Mouse (Mus musculus) intestine, embryonic 16.5 days (tissue): ENCODE measurements around the gene Syp. TPM values are rescaled to one million over a fixed set of nuclear protein-coding genes. Genes with fewer than 3 reads are reported as not detected.

Experiments
- ATAC-seq: fragments of 200-750 bp; cut with Nextera tagmentation; 2 replicates; pipeline ENCODE4 v1.8.0; 2017; ENCODE audit warnings: moderate TSS enrichment, moderate library complexity
- H3K27ac ChIP-seq: fragments of 300-500 bp; sonication (generic); 2 replicates; pipeline ENCODE4 v1.5.1; 2014; ENCODE audit warnings: mild to moderate bottlenecking, low read length
- H3K27me3 ChIP-seq: fragments of 300-500 bp; sonication (generic); replicated peaks from 2 replicates; pipeline ENCODE4 v1.6.1; 2014; ENCODE audit warnings: low read length, control low read depth, mixed read lengths; ENCODE audit not compliant: control insufficient read depth, insufficient read depth
- H3K36me3 ChIP-seq: fragments of 300-500 bp; sonication (generic); 2 replicates; pipeline ENCODE4 v1.6.1; 2014; ENCODE audit warnings: low read length, control low read depth; ENCODE audit not compliant: control insufficient read depth, insufficient read depth
- H3K4me1 ChIP-seq: fragments of 300-500 bp; sonication (generic); 2 replicates; pipeline ENCODE4 v1.6.1; 2014; ENCODE audit warnings: low read length, control low read depth, mixed read lengths; ENCODE audit not compliant: control insufficient read depth, insufficient read depth
- H3K4me2 ChIP-seq: fragments of 300-500 bp; sonication (generic); 2 replicates; pipeline ENCODE4 v1.6.1; 2014; ENCODE audit warnings: low read depth, low read length, control low read depth
- H3K4me3 ChIP-seq: fragments of 300-500 bp; sonication (generic); 2 replicates; pipeline ENCODE4 v1.5.1; 2014; ENCODE audit warnings: mild to moderate bottlenecking, low read length
- H3K9ac ChIP-seq: fragments of 300-500 bp; sonication (generic); 2 replicates; pipeline ENCODE4 v1.6.1; 2014; ENCODE audit warnings: low read depth, low read length
- H3K9me3 ChIP-seq: fragments of 300-500 bp; sonication (generic); 2 replicates; pipeline ENCODE4 v1.6.1; 2016; ENCODE audit warnings: low read length, control low read depth; ENCODE audit not compliant: control insufficient read depth
- WGBS: fragments of 180-500 bp; shearing (Covaris S2); extraction: QIAGEN DNeasy Blood & Tissue Kit; methylation state at CpG from one replicate; pipeline ENCODE4 v1.1.7; 2014; 5-methylcytosine and 5-hydroxymethylcytosine counted together
- polyA plus RNA-seq: library from polyadenylated mRNA; unstranded; fragments of >200 nt; fragmentation: Nextera tagmentation; extraction: Ambion mirVana; gene quantifications from 2 replicates; pipeline ENCODE4 v1.2.1, GENCODE M21; 2015

The Syp gene
- 6.0 and 6.2 TPM in 2 replicates for polyA plus RNA-seq

DNA sequence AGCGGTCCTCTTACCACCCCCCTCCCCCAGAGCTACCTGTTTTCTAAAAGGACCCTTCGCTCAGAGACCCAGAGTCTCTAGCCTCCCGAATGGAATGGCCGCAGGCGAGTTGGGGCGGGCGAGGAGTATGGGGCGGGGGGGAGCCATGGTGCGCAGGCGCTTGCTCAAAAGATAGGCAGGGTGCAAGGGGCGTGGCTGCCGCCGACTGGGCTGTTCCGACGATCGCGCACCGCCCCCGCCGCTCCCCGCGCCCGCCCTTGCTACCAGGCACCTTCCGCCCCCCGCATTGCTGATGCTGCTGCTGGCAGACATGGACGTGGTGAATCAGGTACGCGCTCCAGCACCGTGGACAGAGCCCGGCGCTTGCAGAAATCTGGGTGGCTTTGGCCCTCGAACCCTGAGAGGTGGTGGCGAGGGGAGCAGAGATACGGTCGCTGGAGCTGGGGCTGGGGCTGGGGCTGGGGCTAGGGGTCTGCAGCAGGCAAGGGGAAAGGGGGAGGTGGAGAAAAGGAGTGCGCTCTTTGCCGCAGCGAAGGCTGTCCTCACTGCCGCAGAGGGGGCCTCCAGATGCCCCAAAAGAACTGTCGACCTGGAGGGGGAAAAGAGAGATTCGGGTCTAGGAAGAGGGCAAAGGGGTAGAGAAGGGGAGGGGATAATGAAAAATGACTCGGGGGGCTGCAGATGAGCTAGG lies at the start of gene Syp:
TSS of gene Syp (plus strand) at position 71 of the 691 bp plus-strand sequence.
- no peaks in the 10 kb centered on the region for H3K4me1 ChIP-seq
- no peaks in the 10 kb centered on the region for H3K9me3 ChIP-seq
- peak within 1 kb of the TSS; percentile 44 for H3K4me2 ChIP-seq
- H3K27ac ChIP-seq: no peak within 1 kb of the TSS
- H3K9ac ChIP-seq: no peak within 1 kb of the TSS
- H3K27me3 ChIP-seq: no peaks in the 10 kb centered on the region; the same call in 1 of the 2 replicates
- H3K4me3 ChIP-seq: peak within 1 kb of the TSS; percentile 37
- ATAC-seq: peak; percentile 90
- H3K36me3 ChIP-seq: no peaks in the 10 kb centered on the region
- 16% methylated on average over 42 of the region's 42 CpGs for WGBS

DNA sequence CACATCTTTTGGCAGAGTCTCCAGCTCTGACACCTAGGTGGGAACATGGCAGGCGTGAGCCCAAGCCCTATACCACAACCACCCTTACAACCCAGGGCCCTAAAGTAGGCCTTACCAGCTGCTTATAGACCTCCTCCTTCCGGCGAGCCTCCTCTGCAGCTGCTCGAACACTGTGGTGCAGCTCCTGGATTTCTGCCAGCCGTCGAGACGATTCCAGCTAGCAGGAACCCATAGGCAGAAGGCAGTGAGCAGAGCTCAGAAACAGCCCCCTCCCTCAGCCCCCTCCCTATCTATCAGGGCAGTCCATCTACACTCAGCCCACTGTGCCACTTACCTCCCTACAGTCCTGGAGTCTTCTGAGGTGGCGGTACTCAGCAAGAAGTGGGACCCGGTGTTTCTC lies 42.9 kb upstream of the Syp start:
- Histone ChIP-seq H3K4me3 (no peak overlapping the region), H3K27me3 (no peaks in the 10 kb centered on the region), H3K9me3 (no peaks in the 10 kb centered on the region), H3K27ac (no peak overlapping the region), H3K4me2 (no peak overlapping the region), H3K9ac (no peak overlapping the region), H3K36me3 (0 out of 2 replicates have a peak, but pooled peaks cover 2% of the 10 kb centered on the region), H3K4me1 (no peaks in the 10 kb centered on the region)
- no peak for ATAC-seq
- 79% methylated on average over 9 of the region's 9 CpGs for WGBS

GRCm38 (mm10) chrX:7604004-7604403 lies 34.3 kb upstream of the Syp start:
- Histone ChIP-seq H3K4me2 (no peak overlapping the region), H3K9ac (no peak overlapping the region)
- WGBS: 90% methylated on average over 7 of the region's 7 CpGs

DNA sequence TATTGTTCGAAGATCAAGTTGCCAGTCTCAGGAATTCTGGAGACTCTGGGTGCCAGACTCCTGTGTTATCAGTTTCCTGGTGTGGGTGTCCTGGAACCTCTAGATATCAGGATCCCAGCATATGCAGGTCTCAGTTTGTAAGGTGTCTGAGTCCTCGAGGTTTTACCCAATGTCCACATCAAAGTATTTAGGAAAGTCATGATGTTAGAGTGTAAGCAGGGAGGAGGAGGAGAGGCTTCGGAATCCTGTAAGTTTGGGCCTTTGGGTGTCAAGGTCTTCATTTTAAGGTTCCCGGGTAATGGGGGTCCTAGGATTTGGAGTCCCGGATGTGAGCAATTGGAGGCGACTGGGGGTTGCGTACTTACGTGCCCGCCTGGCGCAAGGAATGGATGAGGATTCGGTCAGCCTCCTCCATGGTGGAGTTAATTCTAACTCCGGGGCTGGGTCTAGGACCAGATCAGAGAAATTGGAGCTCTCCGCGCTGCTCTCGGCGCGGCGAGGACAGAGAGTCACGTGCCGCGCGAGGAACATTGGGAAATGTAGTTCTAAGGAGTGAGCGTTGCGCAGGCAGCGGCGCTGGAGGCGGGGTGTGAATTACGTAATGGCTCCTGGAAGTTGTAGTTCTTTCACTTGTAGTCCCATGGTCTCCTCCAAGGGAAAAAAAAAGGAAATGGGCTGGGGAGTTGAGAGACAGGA lies 33.2 kb upstream of the Syp start, which contains the start of gene Ccdc22:
TSS of gene Ccdc22 (minus strand) at position 639 of the 696 bp plus-strand sequence.
- WGBS: 18% methylated on average over 28 of the region's 28 CpGs

More at GRCm38 (mm10) chrX:7604004-7604403, 34.3 kb upstream of the Syp start:
- Histone ChIP-seq H3K9me3 (no peaks in the 10 kb centered on the region), H3K4me1 (no peaks in the 10 kb centered on the region), H3K36me3 (no peaks in the 10 kb centered on the region), H3K4me3 (no peak overlapping the region), H3K27ac (no peak overlapping the region), H3K27me3 (no peaks in the 10 kb centered on the region)
- ATAC-seq: 0 out of 2 replicates have a peak, but pooled peaks have one; percentile 10

GRCm38 (mm10) chrX:7605575-7605941 lies 32.7 kb upstream of the Syp start:
- Histone ChIP-seq H3K9ac (no peak overlapping the region), H3K27ac (no peak overlapping the region), H3K4me2 (no peak overlapping the region), H3K4me3 (no peak overlapping the region), H3K4me1 (no peaks in the 10 kb centered on the region; the same call in 1 of the 2 replicates), H3K27me3 (no peaks in the 10 kb centered on the region), H3K9me3 (no peaks in the 10 kb centered on the region), H3K36me3 (no peaks in the 10 kb centered on the region)
- ATAC-seq: peak; percentile 44; the same call in 1 of the 2 replicates
- 29% methylated on average over 8 of the region's 8 CpGs for WGBS

More for the DNA sequence above, 33.2 kb upstream of the Syp start, which contains the start of gene Ccdc22:
- peak within 1 kb of the TSS; percentile 52 for H3K4me2 ChIP-seq
- H3K9me3 ChIP-seq: no peaks in the 10 kb centered on the region
- peak within 1 kb of the TSS; percentile 50 for H3K4me3 ChIP-seq
- no peak within 1 kb of the TSS for H3K27ac ChIP-seq
- H3K9ac ChIP-seq: peak within 1 kb of the TSS; percentile 65
- no peaks in the 10 kb centered on the region for H3K36me3 ChIP-seq
- ATAC-seq: peak; percentile 93
- H3K4me1 ChIP-seq: no peaks in the 10 kb centered on the region; the same call in 1 of the 2 replicates
- no peaks in the 10 kb centered on the region for H3K27me3 ChIP-seq

- H3K9ac ChIP-seq: no peak within 1 kb of the TSS
- no peaks in the 10 kb centered on the region; the same call in 1 of the 2 replicates for H3K4me1 ChIP-seq
- H3K36me3 ChIP-seq: no peaks in the 10 kb centered on the region
- 75% methylated on average over 6 of the region's 6 CpGs for WGBS
- no peaks in the 10 kb centered on the region for H3K9me3 ChIP-seq
- no peak within 1 kb of the TSS for H3K4me2 ChIP-seq
- ATAC-seq: no peak
- H3K27me3 ChIP-seq: no peaks in the 10 kb centered on the region
- H3K27ac ChIP-seq: no peak within 1 kb of the TSS
- no peak within 1 kb of the TSS for H3K4me3 ChIP-seq
Measured at GRCm38 (mm10) chrX:7606783-7607182, 31.5 kb upstream of the Syp start, which contains the start of gene Cacna1f. TSS of gene Cacna1f (plus strand) at chrX:7607083.

- WGBS: 15% methylated on average over 21 of the region's 21 CpGs
- Histone ChIP-seq H3K27ac (no peak overlapping the region), H3K36me3 (no peaks in the 10 kb centered on the region), H3K4me1 (no peaks in the 10 kb centered on the region; the same call in 1 of the 2 replicates), H3K9ac (peak overlapping the region; percentile 49), H3K4me2 (peak overlapping the region; percentile 69), H3K27me3 (no peaks in the 10 kb centered on the region), H3K4me3 (peak overlapping the region; percentile 44), H3K9me3 (no peaks in the 10 kb centered on the region)
- ATAC-seq: no peak
Measured at GRCm38 (mm10) chrX:7610035-7610434, 28.2 kb upstream of the Syp start.

DNA sequence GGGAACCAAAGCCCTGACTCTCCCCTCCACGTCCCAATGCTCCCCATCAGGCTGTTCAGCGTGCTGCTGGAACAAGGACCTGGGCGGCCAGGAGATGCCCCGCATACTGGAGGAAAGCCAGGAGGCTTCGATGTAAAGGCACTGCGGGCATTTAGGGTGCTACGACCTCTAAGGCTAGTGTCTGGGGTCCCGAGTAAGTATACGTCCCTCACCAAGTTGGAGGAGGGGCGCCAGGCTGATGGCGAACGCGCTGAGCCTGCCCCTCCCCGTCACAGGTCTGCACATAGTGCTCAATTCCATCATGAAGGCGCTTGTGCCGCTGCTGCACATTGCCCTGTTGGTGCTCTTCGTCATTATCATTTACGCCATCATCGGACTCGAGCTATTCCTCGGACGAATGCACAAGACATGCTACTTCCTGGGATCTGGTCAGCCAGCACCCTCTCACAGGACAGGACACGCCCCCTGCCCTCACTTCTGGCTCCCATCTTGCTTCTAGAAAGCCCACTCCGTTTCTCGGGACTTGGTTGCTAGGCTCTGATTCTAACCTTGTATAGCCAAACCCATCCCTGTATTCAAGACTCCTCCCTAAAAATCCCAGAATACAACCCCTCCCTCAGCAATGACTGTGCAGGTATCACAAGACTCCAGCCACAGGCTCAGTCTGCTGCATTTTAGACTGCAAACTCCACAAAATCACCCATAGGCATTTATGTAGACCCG lies 27.6 kb upstream of the Syp start:
- 18% methylated on average over 26 of the region's 26 CpGs for WGBS
- no peak overlapping the region for H3K27ac ChIP-seq
- H3K27me3 ChIP-seq: no peaks in the 10 kb centered on the region
- H3K9me3 ChIP-seq: no peaks in the 10 kb centered on the region
- H3K36me3 ChIP-seq: no peaks in the 10 kb centered on the region
- H3K4me3 ChIP-seq: peak overlapping the region; percentile 44
- H3K9ac ChIP-seq: peak overlapping the region; percentile 49
- H3K4me1 ChIP-seq: no peaks in the 10 kb centered on the region; the same call in 1 of the 2 replicates
- H3K4me2 ChIP-seq: peak overlapping the region; percentile 69
- ATAC-seq: peak; percentile 23; the same call in 1 of the 2 replicates
